Mouse (Mus musculus): ENCODE data around the gene Kif1b.

DNA sequence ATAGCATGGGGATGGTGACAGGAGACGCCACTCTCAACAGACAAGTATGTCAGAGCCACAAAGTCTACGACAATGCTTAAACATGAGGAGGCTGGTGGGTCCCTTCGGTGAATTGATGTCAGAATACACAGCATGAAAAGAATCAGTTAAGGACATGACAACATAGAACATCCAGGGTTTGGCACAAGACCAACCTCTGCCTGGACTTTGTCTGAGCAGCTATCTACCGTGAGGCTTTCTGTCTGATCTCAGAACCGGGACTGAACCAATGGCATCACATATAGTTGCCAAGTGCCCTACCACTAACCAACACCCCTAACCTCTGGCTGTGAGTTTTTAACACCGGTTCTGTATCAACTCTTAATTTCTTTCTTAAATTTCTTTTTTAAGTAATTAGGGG is 130.8 kb downstream of the Kif1b start:
- TF ChIP-seq CTCF (IDR thresholded peaks at IDR 0.05; ENCODE audit: control insufficient read depth, insufficient read depth, insufficient read length) (no peak), MYOG (IDR thresholded peaks at IDR 0.05; ENCODE audit: control insufficient read depth, extremely low read depth, insufficient read length) (no peak), USF1 (IDR thresholded peaks at IDR 0.05; ENCODE audit: low read depth) (no peak), MAX (IDR thresholded peaks at IDR 0.05) (no peak), MYOD1 (IDR thresholded peaks at IDR 0.05; ENCODE audit: control insufficient read depth, insufficient read length, low read depth) (no peak)

Measured in C2C12 (cell line).